Mouse (Mus musculus) erythroblast, embryonic 14.5 days (primary cell): ENCODE results near the gene Tlr9. TPM values are rescaled to one million over a fixed set of nuclear protein-coding genes. Genes with fewer than 3 reads are reported as not detected.

Experiments
- H3K27me3 ChIP-seq: 2 replicates; pipeline ENCODE4 v1.6.1; 2012; ENCODE audit warnings: inconsistent platforms; ENCODE audit not compliant: control insufficient read depth
- H3K36me3 ChIP-seq: 2 replicates; pipeline ENCODE4 v1.6.1; 2012; ENCODE audit warnings: mild to moderate bottlenecking, inconsistent platforms; ENCODE audit not compliant: control insufficient read depth
- H3K4me1 ChIP-seq: 2 replicates; pipeline ENCODE4 v1.6.1; 2012; ENCODE audit warnings: inconsistent platforms; ENCODE audit not compliant: control insufficient read depth
- H3K4me3 ChIP-seq: replicated peaks from 2 replicates; pipeline ENCODE3; 2012; ENCODE audit warnings: moderate library complexity, mild to moderate bottlenecking, inconsistent platforms
- H3K9me3 ChIP-seq: 2 replicates; pipeline ENCODE4 v1.6.1; 2012; ENCODE audit warnings: low read length, inconsistent platforms, mixed read lengths; ENCODE audit not compliant: control insufficient read depth
- GATA1 ChIP-seq: IDR thresholded peaks from 2 replicates; pipeline ENCODE4 v1.6.1; 2012; ENCODE audit warnings: low read length, inconsistent platforms, mixed read lengths
- TAL1 ChIP-seq: IDR thresholded peaks from 3 replicates; pipeline ENCODE4 v1.6.1; 2012; ENCODE audit warnings: low read length, inconsistent platforms, mixed read lengths
- polyA plus RNA-seq: library from polyadenylated mRNA; stranded (reverse); fragments of >175 nt; gene quantifications from 2 replicates; pipeline ENCODE4 v1.2.3, GENCODE M21; 2012

Tlr9 gene
- polyA plus RNA-seq, 1 experiment, result 0.01 TPM

GRCm38 (mm10) chr9:106211680-106212593 is 10.5 kb upstream of the Tlr9 start:
- Histone ChIP-seq H3K27me3 (no peaks in the 10 kb centered on the region), H3K4me3 (peak overlapping the region; percentile 48), H3K9me3 (no peaks in the 10 kb centered on the region), H3K4me1 (peaks cover 16% of the 10 kb centered on the region), H3K36me3 (peaks cover 9% of the 10 kb centered on the region)
- TF ChIP-seq GATA1 (no peak), TAL1 (no peak)

DNA sequence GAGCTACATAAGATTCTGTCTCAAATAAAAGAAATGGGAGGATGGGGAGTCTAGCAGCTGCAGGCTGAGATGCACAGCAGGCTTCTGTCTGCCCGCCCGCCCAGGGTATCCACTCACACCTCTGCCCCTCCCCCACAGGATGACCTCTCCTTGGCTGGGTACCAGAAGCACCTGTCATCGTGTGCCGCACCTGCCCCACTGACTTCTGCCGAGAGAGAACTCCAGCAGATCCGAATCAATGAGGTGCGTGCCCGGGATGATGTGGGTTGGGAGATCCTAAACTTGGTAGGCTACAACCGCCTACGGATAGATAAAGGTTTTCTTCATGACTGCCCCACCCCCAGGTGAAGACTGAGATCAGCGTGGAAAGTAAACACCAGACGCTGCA is 9.8 kb upstream of the Tlr9 start:
- no peaks in the 10 kb centered on the region for H3K9me3 ChIP-seq
- peaks cover 16% of the 10 kb centered on the region for H3K4me1 ChIP-seq
- TF ChIP-seq GATA1, result no peak
- TF ChIP-seq TAL1, result no peak
- H3K27me3 ChIP-seq, result no peaks in the 10 kb centered on the region
- no peak overlapping the region for H3K4me3 ChIP-seq
- H3K36me3 ChIP-seq, result peaks cover 9% of the 10 kb centered on the region

GRCm38 (mm10) chr9:106215341-106216125 is 6.9 kb upstream of the Tlr9 start:
- TF ChIP-seq TAL1 (no peak), GATA1 (no peak)
- no peak overlapping the region for H3K4me3 ChIP-seq
- H3K9me3 ChIP-seq, result no peaks in the 10 kb centered on the region
- H3K27me3 ChIP-seq, result no peaks in the 10 kb centered on the region
- H3K4me1 ChIP-seq, result peaks cover 12% of the 10 kb centered on the region
- H3K36me3 ChIP-seq, result peaks cover 9% of the 10 kb centered on the region

DNA sequence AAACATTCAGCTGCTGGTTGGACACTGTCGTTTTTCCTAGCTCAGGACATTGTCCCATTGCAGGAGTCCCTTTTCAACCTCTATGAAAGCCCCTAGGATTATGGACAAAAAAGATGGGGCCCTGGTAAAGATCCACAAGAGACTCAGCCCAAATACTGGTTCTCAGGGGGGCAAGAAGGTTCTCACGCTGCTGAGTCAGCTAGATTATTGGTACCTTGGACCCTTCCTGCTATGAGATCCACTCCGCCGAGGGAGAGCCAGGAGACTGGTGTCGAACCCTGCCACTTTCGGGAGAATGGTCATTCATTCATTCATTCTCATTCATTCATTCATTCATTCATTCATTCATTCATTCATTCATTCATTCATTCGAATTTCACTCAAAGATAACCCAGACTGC is 5.4 kb upstream of the Tlr9 start:
- no peak for TF ChIP-seq GATA1
- no peak for TF ChIP-seq TAL1
- H3K4me1 ChIP-seq, result peaks cover 4% of the 10 kb centered on the region
- no peak overlapping the region for H3K4me3 ChIP-seq
- no peaks in the 10 kb centered on the region for H3K9me3 ChIP-seq
- H3K36me3 ChIP-seq, result peaks cover 9% of the 10 kb centered on the region
- no peaks in the 10 kb centered on the region for H3K27me3 ChIP-seq

- Histone ChIP-seq H3K36me3 (no peaks in the 10 kb centered on the region), H3K9me3 (no peaks in the 10 kb centered on the region), H3K27me3 (peaks cover 13% of the 10 kb centered on the region), H3K4me3 (no peak overlapping the region), H3K4me1 (no peaks in the 10 kb centered on the region)
- TF ChIP-seq GATA1, result no peak
Observed at GRCm38 (mm10) chr9:106220894-106221523, 1.4 kb upstream of the Tlr9 start.

DNA sequence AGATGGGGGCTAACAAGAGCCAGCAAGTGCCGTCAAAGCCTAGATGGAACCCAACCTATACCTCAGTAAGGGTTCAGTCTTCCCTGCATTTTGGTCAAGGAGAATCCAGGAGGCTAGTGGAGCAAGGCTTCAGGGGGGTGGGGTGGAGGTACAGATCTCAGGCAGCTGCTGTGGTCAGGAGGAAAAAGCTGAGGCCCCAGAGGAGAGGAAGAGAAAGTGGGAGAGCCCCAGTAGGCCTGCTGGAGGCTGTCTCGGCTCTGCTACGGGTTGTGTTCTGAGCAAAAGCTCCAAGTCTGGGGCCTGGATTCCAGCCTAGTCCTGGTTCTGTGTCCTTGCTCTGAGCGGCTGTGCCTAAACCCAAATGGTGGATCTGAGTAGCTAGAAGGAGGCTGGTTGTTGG is 596 bp downstream of the Tlr9 start:
- H3K4me1 ChIP-seq, result 0 out of 2 replicates have a peak, but pooled peaks cover 2% of the 10 kb centered on the region
- H3K27me3 ChIP-seq, result peaks cover 22% of the 10 kb centered on the region
- TF ChIP-seq TAL1 (no peak), GATA1 (no peak)
- H3K4me3 ChIP-seq, result no peak overlapping the region
- no peaks in the 10 kb centered on the region for H3K9me3 ChIP-seq
- H3K36me3 ChIP-seq, result no peaks in the 10 kb centered on the region

DNA sequence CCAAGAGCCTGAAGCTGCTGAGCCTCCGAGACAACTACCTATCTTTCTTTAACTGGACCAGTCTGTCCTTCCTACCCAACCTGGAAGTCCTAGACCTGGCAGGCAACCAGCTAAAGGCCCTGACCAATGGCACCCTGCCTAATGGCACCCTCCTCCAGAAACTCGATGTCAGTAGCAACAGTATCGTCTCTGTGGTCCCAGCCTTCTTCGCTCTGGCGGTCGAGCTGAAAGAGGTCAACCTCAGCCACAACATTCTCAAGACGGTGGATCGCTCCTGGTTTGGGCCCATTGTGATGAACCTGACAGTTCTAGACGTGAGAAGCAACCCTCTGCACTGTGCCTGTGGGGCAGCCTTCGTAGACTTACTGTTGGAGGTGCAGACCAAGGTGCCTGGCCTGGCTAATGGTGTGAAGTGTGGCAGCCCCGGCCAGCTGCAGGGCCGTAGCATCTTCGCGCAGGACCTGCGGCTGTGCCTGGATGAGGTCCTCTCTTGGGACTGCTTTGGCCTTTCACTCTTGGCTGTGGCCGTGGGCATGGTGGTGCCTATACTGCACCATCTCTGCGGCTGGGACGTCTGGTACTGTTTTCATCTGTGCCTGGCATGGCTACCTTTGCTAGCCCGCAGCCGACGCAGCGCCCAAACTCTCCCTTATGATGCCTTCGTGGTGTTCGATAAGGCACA is 3.2 kb downstream of the Tlr9 start:
- Histone ChIP-seq H3K27me3 (peaks cover 22% of the 10 kb centered on the region), H3K9me3 (no peaks in the 10 kb centered on the region), H3K4me1 (0 out of 2 replicates have a peak, but pooled peaks cover 2% of the 10 kb centered on the region), H3K36me3 (no peaks in the 10 kb centered on the region), H3K4me3 (no peak overlapping the region)
- TF ChIP-seq GATA1 (no peak), TAL1 (no peak)

GRCm38 (mm10) chr9:106226151-106226682 is 3.8 kb downstream of the Tlr9 start:
- Histone ChIP-seq H3K4me1 (0 out of 2 replicates have a peak, but pooled peaks cover 2% of the 10 kb centered on the region), H3K4me3 (no peak overlapping the region), H3K9me3 (no peaks in the 10 kb centered on the region), H3K36me3 (no peaks in the 10 kb centered on the region), H3K27me3 (peaks cover 22% of the 10 kb centered on the region)
- TF ChIP-seq TAL1 (no peak), GATA1 (no peak)
